Mouse (Mus musculus) spleen, postnatal 14 days (tissue): ENCODE results near the gene Dmd.

Source experiments
- DNase-seq, 2 experiments: peaks; one replicate each; pipeline ENCODE4 v3.0.0; 2021 to 2022; ENCODE audit warnings: low spot score in 2 of 2

Gene Dmd

DNA sequence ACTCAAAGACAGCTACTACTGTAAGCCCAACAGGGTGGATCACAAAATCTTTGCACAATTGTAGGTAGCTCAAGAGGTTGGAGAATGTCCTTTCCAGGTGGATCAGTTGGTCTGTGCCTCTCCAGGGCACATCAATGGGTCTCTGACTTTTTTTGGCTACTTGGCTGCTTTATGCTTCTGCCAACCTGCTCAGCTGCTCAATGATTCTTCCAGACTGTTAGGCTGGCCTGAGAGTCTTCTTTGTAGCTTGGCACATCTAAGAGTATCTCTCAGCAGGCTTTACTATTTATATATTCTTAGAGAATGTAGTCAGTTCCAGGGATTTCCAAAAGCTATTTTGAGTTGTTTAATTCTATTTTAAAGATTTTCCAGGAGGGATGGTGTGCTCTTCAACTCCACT is 1416.3 kb downstream of the Dmd start:
- DNase-seq, result no peak

DNA sequence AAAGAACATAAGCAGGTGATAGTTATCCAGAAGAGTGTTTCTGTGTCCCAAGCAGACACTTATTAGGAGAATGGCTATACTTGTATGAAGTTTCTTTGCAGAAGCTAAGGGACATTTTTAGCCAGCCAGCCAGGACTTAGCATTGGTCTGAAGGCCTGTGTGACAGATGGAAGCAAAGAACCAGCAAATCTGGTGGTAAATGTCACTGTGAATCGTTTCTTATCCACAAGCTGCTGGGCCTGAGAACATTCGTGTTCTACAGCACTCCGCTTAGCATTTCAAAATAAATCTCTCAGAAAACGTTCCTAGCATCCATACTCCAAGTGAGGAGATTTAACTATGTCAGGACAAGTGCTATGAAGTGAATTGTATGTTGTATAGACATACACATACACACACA is 1486.9 kb downstream of the Dmd start:
- DNase-seq, result no peak

DNA sequence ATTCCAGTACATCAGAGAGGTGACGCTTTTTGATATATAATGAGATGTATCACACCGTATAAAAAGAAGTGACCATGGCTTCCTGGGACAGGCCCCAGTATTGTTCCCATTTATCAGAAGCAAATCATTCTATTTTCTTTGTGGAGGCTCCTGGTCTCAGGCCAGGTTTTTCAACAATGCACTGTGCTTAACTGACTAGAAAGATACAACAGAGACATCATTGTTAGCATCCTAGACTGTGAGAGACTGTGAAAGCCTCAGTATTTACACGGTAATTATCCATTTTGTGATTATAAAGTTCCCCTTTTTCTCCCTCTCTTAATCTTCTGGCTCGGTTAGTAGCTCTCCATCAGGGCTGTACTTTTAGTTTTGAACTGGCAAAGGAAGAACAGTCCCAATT is 1487.9 kb downstream of the Dmd start:
- no peak for DNase-seq

DNA sequence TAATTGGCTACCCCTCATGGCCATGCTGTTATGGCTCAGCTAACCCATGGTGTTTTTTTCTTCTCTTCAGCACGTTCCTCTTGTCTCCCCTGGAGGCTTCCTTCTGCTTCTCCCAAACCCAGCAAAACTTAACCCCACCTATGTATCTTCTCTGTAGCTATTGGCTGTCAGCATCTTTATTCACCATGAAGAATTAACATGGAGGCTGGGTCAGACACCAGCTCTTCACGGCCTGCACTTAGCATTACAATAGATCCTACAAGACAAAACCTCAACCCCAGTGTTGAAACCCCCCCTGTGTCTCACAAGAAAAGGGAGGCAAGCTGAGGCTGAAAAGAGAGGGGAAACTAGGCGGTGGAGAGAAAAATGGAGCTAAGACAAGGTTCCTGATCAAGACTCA is 1494.3 kb downstream of the Dmd start:
- no peak for DNase-seq

DNA sequence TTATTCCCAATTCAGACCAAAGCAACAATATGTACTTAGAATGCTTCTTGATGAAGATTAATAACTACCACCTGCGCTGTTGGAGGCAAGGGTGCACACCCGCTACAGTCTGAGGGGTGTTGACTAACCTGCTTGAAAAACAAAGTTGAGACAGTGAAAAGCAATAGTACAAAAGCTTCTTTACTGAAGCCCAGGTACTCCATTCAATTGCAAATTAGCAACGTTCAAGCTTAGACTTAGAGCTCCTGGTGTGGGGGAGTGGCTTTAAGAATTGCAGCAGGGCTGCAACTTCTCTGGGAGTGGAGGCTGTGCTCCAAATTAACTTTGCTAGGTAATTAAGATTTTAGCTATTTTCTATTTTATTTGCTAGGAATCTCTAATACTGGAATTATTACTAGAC is 1495.3 kb downstream of the Dmd start:
- DNase-seq, result no peak

DNA sequence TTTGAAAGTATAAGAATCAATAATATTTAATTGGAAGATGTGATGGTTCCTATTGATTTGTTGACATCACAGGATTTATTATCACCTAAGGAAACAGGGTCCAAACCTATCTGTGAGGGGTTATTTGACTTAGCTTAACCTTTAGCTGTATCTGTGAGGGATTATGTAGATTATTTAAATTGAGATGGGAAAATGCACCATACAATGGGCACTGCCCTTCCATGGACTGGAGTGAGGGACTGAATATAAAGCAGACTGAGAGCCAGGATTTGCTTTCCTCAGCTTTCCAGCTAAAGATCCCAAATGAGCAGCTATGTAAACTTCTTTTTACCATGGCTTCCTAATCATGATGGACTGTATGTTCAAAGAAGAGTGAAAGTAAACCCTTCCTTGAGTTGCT is 1496.0 kb downstream of the Dmd start:
- DNase-seq, result no peak

DNA sequence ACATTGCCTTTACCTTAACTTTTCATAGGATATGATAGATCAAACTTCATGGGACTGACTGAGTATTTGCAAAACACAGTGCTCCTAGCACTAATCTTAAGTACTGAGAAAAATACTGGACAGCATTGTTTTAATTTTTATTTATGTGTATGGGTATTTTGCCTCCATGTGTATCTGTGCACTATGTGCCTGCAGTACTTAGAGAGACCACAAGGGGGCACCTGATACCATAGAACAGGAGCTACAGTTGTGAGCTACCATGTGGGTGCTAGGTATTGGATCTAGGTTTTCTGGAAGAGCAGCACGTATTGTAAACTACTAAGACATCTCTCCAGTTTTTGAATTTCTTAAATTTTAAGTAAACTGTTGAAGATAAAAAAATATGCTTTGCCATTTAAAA is 1505.8 kb downstream of the Dmd start:
- peak in 1 of 2 experiments; percentile 3 for DNase-seq

DNA sequence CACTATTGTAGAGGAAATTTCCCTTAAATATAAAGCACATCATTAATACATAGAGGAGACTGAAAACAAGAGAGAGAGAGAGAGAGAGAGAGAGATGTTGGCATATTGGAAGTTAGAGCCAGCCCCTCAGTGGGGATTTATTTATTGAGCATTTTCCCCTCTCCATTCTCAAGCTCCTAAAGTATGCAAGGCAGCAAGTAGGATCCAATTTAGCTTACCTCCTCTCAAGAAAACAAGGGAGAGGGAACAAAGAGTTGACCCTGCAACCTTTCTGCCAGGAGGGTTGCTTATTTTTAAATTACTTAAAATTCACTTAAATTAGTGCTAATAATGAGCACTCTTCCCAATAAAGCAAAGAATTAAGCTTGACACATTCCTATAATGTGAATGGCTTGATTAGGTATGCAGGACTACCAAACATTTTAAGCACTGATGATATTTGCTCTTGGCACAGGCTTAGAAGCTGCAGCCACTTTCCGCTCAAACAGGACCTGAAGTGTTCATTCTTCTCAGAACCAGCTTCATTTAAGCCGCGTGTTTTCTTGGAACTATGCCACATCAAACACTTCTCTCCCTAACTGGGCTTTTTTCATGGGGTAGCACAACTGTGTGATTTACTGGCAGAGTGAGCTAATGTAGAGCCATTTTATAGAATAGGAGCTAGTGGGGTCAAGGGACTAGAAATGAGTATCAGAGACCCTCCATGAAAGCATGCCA is 1566.1 kb downstream of the Dmd start:
- DNase-seq, result no peak

DNA sequence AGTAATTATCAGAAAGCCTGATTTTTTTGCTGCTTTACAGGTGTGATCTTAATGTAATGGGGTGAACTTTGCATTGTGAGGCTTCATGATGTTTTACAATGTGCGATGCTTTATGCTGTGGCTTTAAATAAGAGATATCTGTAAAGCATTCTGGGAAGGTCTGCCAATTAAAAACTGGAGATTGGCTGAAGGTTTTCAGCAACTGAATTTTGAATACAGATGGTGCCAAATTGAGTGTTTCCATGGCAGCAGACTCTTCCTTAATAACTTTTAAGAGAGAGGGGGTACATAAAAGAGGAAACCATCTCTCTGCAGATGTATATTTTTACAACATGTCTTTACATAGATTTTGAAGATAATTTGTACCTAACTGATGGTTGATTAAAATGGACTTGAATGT is 1603.3 kb downstream of the Dmd start:
- DNase-seq, result no peak

DNA sequence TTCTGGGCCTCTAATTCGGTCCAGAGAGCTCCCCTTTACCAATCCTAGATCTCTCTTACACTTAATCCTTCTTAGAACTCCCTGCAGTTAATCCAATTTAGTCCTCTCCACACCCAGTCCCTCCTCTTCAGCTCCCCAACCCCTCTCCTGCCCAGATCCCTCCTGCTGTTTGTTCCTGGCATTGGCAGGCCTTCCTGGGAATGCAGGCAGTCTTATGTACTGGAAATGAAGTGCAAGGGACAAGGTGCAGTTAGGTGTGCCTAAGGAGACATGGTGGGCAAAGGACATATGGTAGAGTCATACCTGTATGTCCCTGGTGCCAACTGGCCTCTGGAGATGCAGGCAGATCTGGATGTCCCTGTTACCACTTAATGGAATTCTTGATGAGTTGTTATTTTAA is 1604.8 kb downstream of the Dmd start:
- DNase-seq, result no peak

DNA sequence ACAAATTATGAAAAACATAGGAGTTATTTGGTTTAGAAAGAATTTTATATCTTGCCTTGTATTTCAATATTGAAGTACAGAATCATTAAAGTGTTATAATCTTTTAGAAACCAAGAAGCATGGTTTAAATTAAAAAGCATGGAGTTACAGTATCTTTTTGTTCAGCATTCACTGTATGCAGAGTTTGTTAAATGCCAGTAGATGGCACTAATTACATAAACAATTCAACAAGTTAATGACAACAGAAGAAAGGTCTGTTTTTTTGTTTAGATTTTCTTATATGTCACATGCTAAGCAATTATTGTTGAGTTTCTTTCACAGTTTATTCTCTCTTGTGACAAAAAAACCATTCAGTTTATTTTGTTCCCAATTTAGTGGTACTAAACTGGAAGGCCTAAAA is 1649.8 kb downstream of the Dmd start:
- no peak for DNase-seq

DNA sequence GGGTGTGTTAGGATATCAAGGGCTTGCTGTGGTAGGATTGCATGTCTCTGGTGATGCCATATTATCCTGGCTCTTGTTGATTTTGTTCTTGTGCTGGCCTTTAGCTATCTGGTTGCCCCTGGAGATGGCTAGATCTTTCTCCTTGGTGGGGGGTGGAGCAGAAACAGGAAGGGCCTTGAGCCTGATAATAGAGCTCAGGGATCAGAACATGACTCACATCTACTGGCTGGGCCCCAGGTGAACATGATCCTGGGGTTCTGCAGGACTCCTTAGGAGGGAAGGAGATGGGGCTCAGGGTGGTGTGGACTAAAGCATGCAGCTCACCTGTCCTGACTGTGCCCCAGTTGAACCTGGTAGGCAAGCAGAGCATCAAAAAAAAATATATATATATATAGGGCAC is 1691.8 kb downstream of the Dmd start:
- no peak for DNase-seq

DNA sequence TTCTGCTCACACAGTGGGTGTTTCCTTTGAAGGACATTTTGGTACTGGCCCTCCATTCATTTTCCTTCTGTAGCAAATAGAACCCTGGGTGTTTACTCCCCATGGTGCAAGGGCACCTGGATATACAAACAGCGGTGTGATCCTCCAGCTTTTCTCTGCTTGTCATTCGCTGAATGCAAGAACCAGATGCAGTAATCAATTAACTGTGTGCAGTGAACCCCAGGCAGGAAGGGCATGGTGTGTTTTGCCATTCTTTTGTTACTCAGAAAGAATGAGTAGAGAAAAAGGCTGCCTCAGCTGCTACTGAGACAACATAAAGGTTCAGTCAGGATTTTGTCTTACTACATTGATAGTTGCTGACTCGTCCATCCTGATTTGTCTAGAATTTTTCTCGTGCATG is 1799.0 kb downstream of the Dmd start:
- DNase-seq, result no peak

DNA sequence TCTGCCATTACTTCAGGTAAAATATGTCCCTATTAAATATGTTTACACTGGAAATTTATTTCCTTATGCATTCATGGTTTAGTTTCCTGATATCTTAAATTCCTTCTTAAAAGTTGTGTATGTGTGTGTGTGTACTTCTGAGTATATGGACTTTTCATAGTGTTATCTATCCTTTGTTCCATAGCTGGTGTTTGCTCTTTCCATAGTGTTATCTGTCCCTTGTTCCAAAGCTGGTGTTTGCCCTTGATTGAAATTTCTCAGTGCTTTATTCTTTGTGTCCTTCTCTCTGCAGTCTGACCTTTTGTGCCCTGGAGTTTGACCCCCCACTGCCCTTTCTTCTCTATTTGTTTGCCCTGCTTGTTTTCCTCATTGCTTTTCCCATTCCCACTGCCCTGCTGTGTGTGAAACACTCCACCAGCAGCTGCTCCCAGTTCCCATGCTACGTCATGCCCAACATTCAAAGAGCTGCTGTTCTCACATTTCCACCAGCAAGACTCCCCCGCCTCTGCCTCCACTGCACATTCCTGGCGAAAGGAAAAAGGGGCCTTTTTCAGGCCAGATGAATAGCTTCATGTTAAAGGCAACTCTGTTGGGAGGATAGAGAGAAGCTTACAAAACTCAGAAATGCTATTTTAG is 1911.5 kb downstream of the Dmd start:
- no peak for DNase-seq

DNA sequence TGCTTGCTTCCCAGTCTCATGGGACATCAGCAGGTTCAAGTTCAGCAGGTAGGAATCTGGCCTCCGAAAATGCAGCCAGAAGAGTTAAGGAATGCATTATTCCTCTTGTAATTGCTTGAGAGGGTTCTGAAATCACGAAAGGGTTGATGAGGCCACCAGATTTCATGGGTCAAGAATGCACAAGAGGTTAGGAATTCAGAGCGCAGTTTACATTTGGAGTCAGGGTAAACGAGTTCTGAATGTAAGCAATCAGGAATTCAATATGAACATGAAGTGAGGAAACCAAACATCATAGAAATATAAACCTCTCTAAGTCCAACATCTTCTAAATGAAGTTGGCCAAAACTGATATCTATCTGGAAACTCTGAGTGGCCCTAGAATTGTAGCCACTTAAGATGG is 1924.4 kb downstream of the Dmd start:
- DNase-seq, result no peak

DNA sequence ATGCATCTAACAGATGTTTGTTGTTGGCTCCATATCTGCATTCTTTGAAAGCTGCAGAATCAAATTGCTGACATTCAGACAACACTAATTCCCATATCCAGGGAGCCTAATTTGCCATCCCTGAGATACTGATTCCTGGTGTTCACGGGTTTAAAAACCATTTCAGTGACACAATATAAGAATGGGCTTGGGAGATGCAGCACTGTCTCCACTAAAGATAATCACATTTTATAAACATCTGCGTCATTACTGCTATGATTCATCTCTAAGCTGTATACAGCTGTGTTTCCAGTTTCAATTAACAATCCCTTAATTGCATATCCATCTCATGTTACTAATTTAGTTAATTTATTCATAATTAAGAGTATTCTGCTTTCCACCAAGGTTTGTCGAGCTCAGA is 1929.5 kb downstream of the Dmd start:
- no peak for DNase-seq

DNA sequence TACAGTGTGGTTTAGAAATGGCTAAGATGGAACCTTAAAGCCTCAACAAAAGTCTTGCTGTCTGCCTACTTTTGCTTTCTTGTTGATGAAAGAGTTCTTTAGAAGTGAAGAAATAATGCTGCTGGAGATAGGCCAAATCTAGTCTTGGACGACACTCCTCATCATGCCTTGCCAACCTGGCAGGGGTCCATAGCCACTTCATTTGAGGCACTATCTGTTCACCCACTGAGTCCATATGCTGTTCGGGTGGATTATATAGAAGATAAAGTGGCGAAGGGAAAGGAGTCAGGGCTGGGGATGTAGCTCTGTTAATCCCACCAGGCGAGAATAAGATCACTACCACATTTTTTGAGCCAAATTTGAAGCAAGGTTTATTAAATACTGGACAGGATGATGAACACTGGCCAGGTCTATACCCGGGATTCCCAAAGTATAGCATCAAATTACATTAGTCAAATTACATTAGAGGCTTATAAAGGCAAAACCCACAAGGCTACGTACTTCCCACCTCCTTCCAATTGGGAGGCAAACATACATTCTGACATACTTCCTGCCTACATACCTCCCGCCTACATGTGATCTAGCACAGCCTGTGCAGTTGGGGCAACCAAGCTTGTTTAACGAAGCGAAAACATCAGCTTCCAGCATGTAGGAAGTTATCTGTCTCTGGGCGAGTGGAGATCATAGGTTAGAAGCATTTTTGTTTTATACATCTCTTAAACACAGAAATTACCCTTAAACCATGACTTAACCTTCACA is 1984.2 kb downstream of the Dmd start:
- DNase-seq, result no peak

DNA sequence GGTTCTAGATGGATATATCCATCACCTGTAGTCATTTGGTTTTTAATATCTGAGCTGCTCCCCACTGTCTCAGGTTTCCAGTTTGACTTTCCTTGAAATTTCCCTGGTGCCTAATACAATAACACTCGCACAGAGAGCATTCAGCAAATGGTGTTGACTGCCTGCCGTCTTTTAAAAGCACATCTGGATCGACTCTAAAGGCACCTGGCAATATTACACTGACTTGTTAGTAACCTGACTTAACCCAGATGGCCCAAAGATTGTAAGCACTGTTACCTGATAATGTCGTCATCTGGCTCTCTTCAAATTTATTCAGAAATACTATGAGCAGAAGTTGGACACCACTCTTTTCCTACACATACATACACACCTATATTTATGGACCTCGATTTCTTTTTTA is 2011.9 kb downstream of the Dmd start:
- no peak for DNase-seq

DNA sequence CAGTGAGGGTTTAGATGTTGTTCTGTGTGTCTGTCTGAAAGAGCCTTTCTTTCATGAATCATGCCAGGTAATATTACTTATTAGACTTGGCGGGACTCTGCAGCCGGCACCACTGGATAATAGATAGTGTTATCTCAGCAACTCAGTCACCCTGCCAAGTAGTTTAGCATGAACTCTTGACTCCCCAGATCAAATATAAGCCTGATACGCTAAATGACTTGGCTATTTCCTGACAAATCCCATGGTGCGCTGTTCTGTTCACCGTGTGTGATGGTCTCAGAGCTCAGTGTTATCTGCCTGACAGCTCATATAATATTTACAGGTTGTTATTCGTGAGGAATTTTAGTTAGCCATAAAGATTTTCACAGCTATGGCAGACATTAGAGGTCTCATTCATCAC is 2012.3 kb downstream of the Dmd start:
- DNase-seq, result no peak

DNA sequence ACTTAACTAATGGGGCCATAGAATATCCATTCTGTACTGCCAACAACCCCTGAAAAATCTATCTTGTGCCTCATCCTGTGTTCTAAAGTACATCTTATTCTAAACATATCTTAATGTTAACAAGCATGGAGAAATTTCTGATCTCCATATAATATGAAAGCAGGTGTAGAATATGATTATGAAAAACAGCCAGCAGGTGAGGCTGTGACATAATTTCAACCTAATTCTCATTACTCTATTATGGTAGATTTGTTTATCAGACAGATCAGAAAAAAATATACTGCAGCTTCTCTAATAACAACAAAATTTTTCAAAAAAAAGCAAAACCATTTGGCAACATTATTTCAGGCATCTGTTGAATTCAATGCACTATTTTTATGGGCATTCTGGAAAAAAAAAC is 2059.6 kb downstream of the Dmd start:
- DNase-seq, result no peak

DNA sequence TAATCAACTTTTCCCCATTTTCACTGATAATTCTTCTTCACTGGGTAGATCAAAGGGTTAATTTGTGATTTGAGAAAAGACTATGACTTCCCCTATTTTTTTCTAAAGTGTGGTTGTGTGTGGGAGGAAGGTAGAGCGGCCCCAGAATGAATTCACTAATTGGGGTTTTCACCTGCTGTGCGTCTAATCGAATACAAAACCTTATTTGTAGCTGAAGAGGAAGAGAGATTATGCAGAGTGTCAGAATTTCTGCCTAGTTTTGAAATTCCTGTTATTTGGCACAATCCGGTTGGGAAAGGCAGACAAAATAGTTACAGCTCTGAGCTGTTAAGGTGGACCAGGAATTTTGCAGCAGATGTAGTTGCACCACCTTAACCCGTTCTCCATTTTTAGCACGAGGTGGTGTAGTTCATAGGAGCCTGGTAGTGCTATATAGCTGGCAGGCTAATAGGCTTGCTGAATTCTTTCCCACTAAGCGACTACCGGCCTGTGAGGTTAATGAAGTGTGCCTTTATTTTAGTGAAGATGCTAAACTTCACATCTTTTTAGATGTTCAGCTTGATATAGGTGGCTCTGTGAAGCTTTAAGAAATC is 2092.9 kb downstream of the Dmd start:
- DNase-seq, result no peak

DNA sequence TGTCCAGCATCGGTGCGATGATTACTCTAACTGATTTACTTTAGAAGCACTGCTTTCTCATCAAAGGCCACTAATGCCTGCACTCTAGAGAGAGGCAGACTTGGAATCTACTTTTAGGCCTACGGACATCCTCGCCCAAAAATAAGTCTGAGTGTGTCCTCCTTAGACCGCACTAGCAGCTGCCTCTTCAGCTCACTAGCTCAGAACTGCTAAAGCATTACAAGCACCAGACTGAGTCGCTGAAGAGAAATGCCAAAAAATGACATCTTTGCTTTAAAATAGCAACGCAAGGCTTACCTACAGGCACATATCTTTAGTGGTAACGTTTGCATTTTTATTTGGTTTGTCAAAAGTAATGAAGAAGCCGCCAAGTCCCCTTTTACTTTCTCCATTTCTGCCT is 2098.0 kb downstream of the Dmd start:
- no peak for DNase-seq
